Mouse (Mus musculus) liver, adult 2 months (tissue): ENCODE results near the gene Kcnd3.

ENCODE experiments used
- CTCF ChIP-seq: fragments of 200-500 bp; IDR thresholded peaks from 2 replicates; pipeline ENCODE4 v1.5.1; 2011; ENCODE audit warnings: low read depth, low read length, control low read depth
- POLR2A ChIP-seq: fragments of 200-500 bp; IDR thresholded peaks from 2 replicates; pipeline ENCODE4 v1.6.1; 2011; ENCODE audit warnings: low read length, control low read depth; ENCODE audit not compliant: insufficient read depth; ENCODE audit errors: extremely low read depth

DNA sequence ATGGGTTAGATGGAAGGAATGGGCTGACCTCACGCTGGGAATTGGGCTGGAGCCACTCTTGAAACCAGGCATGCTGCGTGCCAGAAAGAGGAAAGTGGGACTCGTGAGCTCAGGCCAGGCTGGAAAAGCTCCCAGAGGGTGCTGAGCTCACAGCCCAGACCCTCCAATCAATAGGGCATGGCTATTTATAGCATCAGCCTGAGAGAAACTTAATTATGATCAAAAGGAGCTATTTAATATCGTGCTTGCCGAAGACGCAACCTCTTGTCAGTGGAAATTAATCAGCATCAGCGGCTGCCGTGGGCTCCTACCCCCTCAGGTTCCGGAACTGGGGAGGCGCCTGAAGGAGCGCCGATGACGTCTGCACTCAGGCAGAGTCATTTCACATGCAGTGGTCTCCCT, 31.5 kb downstream of the Kcnd3 start:
- TF ChIP-seq POLR2A = no peak
- TF ChIP-seq CTCF = no peak
